Mouse (Mus musculus): ENCODE data around the gene Bfsp1. TPM values are rescaled to one million over a fixed set of nuclear protein-coding genes. Genes with fewer than 3 reads are reported as not detected.

Bfsp1 gene
- polyA plus RNA-seq, 1 experiment from 2014 or later = 0.74 TPM

DNA sequence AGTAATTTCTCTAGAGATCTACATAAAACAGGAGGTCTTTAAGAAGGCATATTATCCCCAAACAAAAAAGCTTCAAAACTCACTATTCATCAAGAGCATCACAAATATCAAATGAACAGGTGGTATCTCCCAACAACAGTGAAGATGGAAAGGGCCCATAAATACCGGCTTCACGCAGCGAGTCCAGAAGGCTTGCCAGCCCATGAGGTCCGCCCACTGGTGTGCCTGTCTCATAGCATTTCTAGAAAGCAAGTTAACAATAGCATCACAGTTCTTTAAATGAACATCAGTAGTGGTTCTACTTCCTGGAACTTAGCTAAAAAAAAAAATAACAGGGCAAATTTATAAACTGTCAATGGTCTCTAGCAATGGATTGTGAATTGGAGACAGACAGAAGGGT, 19.0 kb upstream of the Bfsp1 start:
- no peaks in the 10 kb centered on the region for H3K4me1 ChIP-seq
- H3K27ac ChIP-seq = no peak overlapping the region
- no peak for DNase-seq (ENCODE audit: extremely low spot score, low spot score)
- H3K27me3 ChIP-seq (ENCODE audit: poor library complexity, severe bottlenecking) = no peaks in the 10 kb centered on the region
- no peaks in the 10 kb centered on the region for H3K36me3 ChIP-seq (replicated peaks)
- H3K4me3 ChIP-seq = no peak overlapping the region
- WGBS = 92% methylated on average over 4 of the region's 4 CpGs
- H3K9me3 ChIP-seq = no peaks in the 10 kb centered on the region

DNA sequence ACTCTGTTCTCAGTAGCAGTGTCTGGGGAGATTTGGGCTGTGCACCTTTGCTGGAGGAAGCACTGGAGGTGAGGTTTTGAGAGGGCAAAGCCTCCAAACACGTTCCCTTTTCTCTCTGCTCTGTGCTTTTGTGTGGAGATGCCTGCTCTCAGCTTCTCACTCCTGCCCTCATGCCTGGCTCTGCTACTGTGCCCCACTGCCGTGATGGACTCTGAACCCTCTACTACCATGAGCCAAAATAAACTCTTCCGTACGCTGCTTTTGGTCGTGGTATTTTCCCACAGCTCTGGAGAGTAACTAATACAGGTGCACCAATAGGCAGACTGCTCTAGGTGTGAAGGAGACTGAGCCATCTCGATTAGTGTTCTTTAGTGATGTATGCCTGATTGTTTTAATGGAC, 16.3 kb upstream of the Bfsp1 start:
- no peaks in the 10 kb centered on the region for H3K4me1 ChIP-seq
- DNase-seq (ENCODE audit: extremely low spot score, low spot score) = no peak
- H3K27me3 ChIP-seq (ENCODE audit: poor library complexity, severe bottlenecking) = no peaks in the 10 kb centered on the region
- no peaks in the 10 kb centered on the region for H3K36me3 ChIP-seq (replicated peaks)
- H3K9me3 ChIP-seq = no peaks in the 10 kb centered on the region
- 91% methylated on average over 6 of the region's 6 CpGs for WGBS
- no peak overlapping the region for H3K4me3 ChIP-seq
- H3K27ac ChIP-seq = no peak overlapping the region

DNA sequence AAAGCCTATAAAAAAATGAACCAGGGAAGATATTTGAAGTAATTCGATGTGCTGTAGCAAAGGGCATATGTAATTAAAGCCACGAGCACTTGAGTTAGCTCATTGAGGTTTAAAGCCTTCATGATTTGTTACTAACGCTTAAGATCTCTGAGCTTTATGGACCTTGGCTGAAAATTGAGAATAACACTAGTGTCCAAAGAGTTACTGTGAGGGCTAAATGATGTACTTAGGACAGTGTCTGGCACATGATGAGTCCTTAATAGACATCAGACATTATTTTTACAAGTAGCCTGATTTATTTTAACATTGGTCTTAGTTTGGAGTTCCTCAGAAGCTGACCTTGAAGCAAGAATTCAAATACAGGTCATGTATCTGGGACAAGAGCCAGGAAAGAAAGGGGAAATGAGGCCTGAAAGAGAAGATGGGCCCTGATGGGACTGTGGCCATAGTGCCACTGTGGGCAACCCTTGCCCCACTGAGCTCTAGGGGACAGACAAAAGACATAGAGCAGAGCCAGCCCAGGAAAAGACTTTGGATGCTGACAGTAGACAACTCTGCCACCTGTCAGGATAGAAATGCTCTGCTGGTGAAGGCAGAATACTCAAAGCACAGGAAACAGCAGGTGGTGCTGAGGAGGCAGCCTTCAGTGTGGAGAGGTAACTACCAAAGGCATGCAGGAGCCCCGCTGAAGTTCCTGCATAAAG, 14.1 kb upstream of the Bfsp1 start:
- Histone ChIP-seq H3K9me3 (no peaks in the 10 kb centered on the region), H3K27ac (no peak overlapping the region), H3K36me3 (replicated peaks) (no peaks in the 10 kb centered on the region), H3K4me3 (no peak overlapping the region), H3K27me3 (ENCODE audit: poor library complexity, severe bottlenecking) (no peaks in the 10 kb centered on the region), H3K4me1 (no peaks in the 10 kb centered on the region)
- no peak for DNase-seq (ENCODE audit: extremely low spot score, low spot score)
- 78% methylated on average over 4 of the region's 4 CpGs for WGBS

DNA sequence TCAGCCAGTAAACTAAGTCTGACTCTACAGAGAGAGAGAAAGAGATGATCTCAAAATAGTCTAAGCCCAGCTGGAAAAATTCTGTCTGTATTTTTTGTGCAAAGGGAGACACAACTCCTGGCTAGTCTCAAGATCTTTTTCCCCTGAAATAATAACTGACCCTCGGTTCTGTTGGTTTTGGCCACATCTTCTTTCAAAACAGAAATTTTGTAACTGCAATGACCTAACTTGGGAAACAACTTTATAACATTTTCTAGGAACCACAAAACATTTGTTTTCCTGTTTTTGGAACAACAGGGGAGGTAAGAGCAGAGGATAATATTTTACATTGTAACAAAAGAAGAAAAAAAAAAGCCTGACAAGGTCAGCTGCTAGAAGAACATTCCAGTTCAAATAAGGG, 13.1 kb upstream of the Bfsp1 start:
- H3K27ac ChIP-seq = no peak overlapping the region
- WGBS = 80% methylated on average over 1 of the region's 1 CpGs
- H3K27me3 ChIP-seq (ENCODE audit: poor library complexity, severe bottlenecking) = no peaks in the 10 kb centered on the region
- no peaks in the 10 kb centered on the region for H3K9me3 ChIP-seq
- no peak for DNase-seq (ENCODE audit: extremely low spot score, low spot score)
- H3K4me1 ChIP-seq = no peaks in the 10 kb centered on the region
- no peak overlapping the region for H3K4me3 ChIP-seq
- H3K36me3 ChIP-seq (replicated peaks) = no peaks in the 10 kb centered on the region

GRCm38 (mm10) chr2:143870936-143871688, 8.1 kb upstream of the Bfsp1 start:
- no peak for DNase-seq (ENCODE audit: extremely low spot score, low spot score)
- no peak overlapping the region for H3K4me3 ChIP-seq
- H3K27me3 ChIP-seq (ENCODE audit: poor library complexity, severe bottlenecking) = peaks cover 3% of the 10 kb centered on the region
- no peak overlapping the region for H3K27ac ChIP-seq
- H3K4me1 ChIP-seq = peaks cover 3% of the 10 kb centered on the region; the same call in 1 of the 2 replicates
- WGBS = 79% methylated on average over 10 of the region's 10 CpGs
- H3K36me3 ChIP-seq (replicated peaks) = no peaks in the 10 kb centered on the region
- H3K9me3 ChIP-seq = no peaks in the 10 kb centered on the region

- peak; percentile 72 for DNase-seq (ENCODE audit: extremely low spot score, low spot score)
- WGBS = 17% methylated on average over 6 of the region's 6 CpGs
Measured at GRCm38 (mm10) chr2:143867326-143867725, 4.4 kb upstream of the Bfsp1 start.

GRCm38 (mm10) chr2:143864600-143864999, 1.6 kb upstream of the Bfsp1 start:
- Histone ChIP-seq H3K9me3 (no peaks in the 10 kb centered on the region), H3K27me3 (ENCODE audit: poor library complexity, severe bottlenecking) (peaks cover 68% of the 10 kb centered on the region), H3K4me1 (peaks cover 16% of the 10 kb centered on the region), H3K4me3 (no peak overlapping the region), H3K27ac (no peak overlapping the region), H3K36me3 (replicated peaks) (no peaks in the 10 kb centered on the region)
- no peak for DNase-seq (ENCODE audit: extremely low spot score, low spot score)
- WGBS = 75% methylated on average over 8 of the region's 8 CpGs

More at GRCm38 (mm10) chr2:143867326-143867725, 4.4 kb upstream of the Bfsp1 start:
- Histone ChIP-seq H3K4me1 (peaks cover 14% of the 10 kb centered on the region), H3K27ac (no peak overlapping the region), H3K4me3 (no peak overlapping the region), H3K27me3 (ENCODE audit: poor library complexity, severe bottlenecking) (peaks cover 41% of the 10 kb centered on the region), H3K36me3 (replicated peaks) (no peaks in the 10 kb centered on the region), H3K9me3 (no peaks in the 10 kb centered on the region)

- H3K4me1 ChIP-seq = peaks cover 13% of the 10 kb centered on the region
- H3K27me3 ChIP-seq (ENCODE audit: poor library complexity, severe bottlenecking) = peaks cover 90% of the 10 kb centered on the region
- H3K36me3 ChIP-seq (replicated peaks) = no peaks in the 10 kb centered on the region
- H3K9me3 ChIP-seq = no peaks in the 10 kb centered on the region
- H3K4me3 ChIP-seq = no peak overlapping the region
- H3K27ac ChIP-seq = no peak overlapping the region
- no peak for DNase-seq (ENCODE audit: extremely low spot score, low spot score)
- WGBS = 80% methylated on average over 2 of the region's 2 CpGs
Measured at GRCm38 (mm10) chr2:143859166-143859565, 3.8 kb downstream of the Bfsp1 start.

DNA sequence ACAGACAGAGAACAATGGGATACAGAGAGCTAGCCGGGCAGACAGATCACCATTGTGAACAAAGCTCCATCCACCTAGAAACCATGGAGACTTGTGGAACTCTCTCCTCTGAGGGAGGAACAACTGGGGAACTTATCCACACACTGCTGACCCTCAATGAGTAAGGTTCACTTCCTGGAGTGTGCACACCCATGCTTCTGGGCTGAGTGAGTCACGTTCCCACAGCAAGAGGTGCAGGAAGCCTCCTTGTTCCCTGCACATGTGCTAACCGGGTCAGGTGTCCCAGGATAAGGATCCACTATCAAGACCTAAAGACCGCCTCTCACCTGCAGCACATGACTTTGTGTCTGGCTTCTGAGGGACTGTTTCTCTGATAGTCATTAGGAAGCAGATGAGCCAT, 9.5 kb downstream of the Bfsp1 start:
- whole genome bisulfite sequencing = 81% methylated on average over 4 of the region's 4 CpGs
- DNase-seq (ENCODE audit: extremely low spot score, low spot score) = no peak
- Histone ChIP-seq H3K4me3 (no peak overlapping the region), H3K27me3 (ENCODE audit: poor library complexity, severe bottlenecking) (peaks cover 33% of the 10 kb centered on the region), H3K9me3 (no peaks in the 10 kb centered on the region), H3K27ac (no peak overlapping the region), H3K36me3 (replicated peaks) (no peaks in the 10 kb centered on the region), H3K4me1 (0 out of 2 replicates have a peak, but pooled peaks cover 2% of the 10 kb centered on the region)

GRCm38 (mm10) chr2:143852295-143853275, 10.4 kb downstream of the Bfsp1 start:
- 76% methylated on average over 18 of the region's 18 CpGs for WGBS
- DNase-seq (ENCODE audit: extremely low spot score, low spot score) = no peak
- no peak overlapping the region for H3K4me3 ChIP-seq
- H3K4me1 ChIP-seq = 0 out of 2 replicates have a peak, but pooled peaks cover 2% of the 10 kb centered on the region
- peaks cover 24% of the 10 kb centered on the region for H3K27me3 ChIP-seq (ENCODE audit: poor library complexity, severe bottlenecking)
- no peaks in the 10 kb centered on the region for H3K36me3 ChIP-seq (replicated peaks)
- H3K27ac ChIP-seq = no peak overlapping the region
- H3K9me3 ChIP-seq = no peaks in the 10 kb centered on the region

DNA sequence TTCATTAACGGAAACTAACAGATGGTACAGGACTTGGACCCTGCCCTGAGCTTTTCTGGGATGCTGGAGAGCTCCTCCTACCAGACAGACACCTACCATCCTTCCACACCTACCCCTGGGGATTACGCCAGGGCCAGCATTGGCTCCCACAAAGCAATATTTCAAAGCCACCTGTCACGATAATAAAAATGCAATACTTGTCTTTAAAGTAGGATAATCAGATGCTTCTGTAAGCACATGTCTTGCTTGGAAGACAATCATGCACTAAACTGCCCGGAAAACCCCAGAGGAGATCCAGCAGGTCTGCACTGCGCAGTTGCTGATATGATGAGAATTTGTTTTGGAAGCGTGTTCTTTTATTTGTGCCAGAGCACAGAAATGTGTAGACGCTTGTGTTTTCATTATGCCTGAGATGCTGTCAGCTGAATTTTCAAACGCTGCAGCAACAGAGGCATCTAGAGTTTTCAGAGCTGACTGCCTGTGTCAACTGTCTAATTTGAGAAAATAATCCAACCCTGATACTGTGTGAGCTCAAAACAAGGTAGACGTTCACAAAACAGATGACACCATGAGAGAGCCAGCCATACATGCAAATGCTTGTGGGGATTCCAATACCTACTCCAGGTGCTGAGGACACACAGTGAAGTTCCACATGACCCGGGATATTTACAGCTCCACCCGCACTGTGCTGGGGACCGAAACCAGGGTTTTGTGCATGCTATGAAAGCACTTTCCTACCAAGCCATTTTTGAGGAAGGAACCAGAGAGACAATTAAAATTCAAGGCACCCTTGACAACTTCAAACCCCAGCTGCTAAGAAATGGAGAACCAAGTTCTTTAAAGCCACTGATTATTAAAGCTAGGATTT, 11.4 kb downstream of the Bfsp1 start:
- Histone ChIP-seq H3K9me3 (no peaks in the 10 kb centered on the region), H3K27ac (no peak overlapping the region), H3K36me3 (replicated peaks) (no peaks in the 10 kb centered on the region), H3K4me1 (0 out of 2 replicates have a peak, but pooled peaks cover 2% of the 10 kb centered on the region), H3K4me3 (no peak overlapping the region), H3K27me3 (ENCODE audit: poor library complexity, severe bottlenecking) (peaks cover 15% of the 10 kb centered on the region)
- 91% methylated on average over 12 of the region's 12 CpGs for WGBS
- DNase-seq (ENCODE audit: extremely low spot score, low spot score) = no peak

DNA sequence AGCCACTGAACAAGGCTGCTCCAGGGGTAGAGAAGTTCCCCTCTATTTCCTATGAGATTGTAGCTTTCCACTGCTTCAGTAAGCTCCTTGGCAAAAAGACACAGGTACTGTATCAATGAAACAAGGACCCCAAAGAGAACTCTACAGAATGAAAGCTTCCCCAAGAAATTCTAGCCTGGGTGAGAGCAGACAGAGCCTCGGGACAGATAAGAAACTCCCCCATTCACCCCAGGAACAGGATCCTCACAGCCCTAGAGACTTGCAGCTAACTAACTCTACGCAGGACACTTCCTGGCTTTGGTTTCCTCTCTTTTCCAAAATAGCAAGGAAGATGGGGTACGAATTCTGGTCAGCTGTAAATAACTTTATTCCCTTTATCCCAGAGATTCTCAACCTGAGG, 15.7 kb downstream of the Bfsp1 start:
- Histone ChIP-seq H3K4me3 (no peak overlapping the region), H3K4me1 (0 out of 2 replicates have a peak, but pooled peaks cover 1% of the 10 kb centered on the region), H3K27ac (no peak overlapping the region), H3K27me3 (ENCODE audit: poor library complexity, severe bottlenecking) (no peaks in the 10 kb centered on the region), H3K9me3 (no peaks in the 10 kb centered on the region), H3K36me3 (replicated peaks) (no peaks in the 10 kb centered on the region)
- no peak for DNase-seq (ENCODE audit: extremely low spot score, low spot score)
- 73% methylated on average over 3 of the region's 3 CpGs for WGBS
